Mouse (Mus musculus) MEL (cell line): ENCODE data around the gene Mgat4c.

ENCODE experiments used
- MAX ChIP-seq: IDR thresholded peaks from 2 replicates; pipeline ENCODE4 v1.6.1; 2011; ENCODE audit warnings: low read length, improper control_type of control experiment
- TCF12 ChIP-seq: IDR thresholded peaks from 2 replicates; pipeline ENCODE4 v1.6.1; 2014; ENCODE audit warnings: low read depth, mild to moderate bottlenecking, inconsistent platforms, low read length, improper control_type of control experiment, moderate library complexity
- ZC3H11A ChIP-seq: IDR thresholded peaks from 2 replicates; pipeline ENCODE4 v1.6.1; 2012; ENCODE audit warnings: low read depth, mild to moderate bottlenecking, inconsistent platforms, low read length, improper control_type of control experiment

GRCm38 (mm10) chr10:102056975-102057565, 375.8 kb downstream of the Mgat4c start:
- TF ChIP-seq TCF12 (no peak), MAX (no peak), ZC3H11A (no peak)
